Mouse (Mus musculus): ENCODE measurements around the gene Ddx5.

GRCm38 (mm10) chr11:106778589-106779387, 10.2 kb downstream of the Ddx5 start:
- no peak for TF ChIP-seq CTCF (IDR thresholded peaks at IDR 0.05; ENCODE audit: borderline replicate concordance, extremely low read depth, insufficient read depth, insufficient read length)
- no peak; the same call in 1 of the 2 replicates for TF ChIP-seq POLR2A (IDR thresholded peaks at IDR 0.05; ENCODE audit: borderline replicate concordance, extremely low read depth, insufficient read depth, insufficient read length, poor library complexity, severe bottlenecking)
